Mouse (Mus musculus): Measurements from ENCODE around the gene Treml2. TPM values are rescaled to one million over a fixed set of nuclear protein-coding genes. Genes with fewer than 3 reads are reported as not detected.

Treml2 gene
- polyA plus RNA-seq, 1 experiment = 0.70 TPM

GRCm38 (mm10) chr17:48264662-48265061 lies 34.6 kb upstream of the Treml2 start:
- Histone ChIP-seq H3K4me1 (ENCODE audit: control insufficient read depth, insufficient read depth, low read length) (no peaks in the 10 kb centered on the region), H3K36me3 (ENCODE audit: control insufficient read depth, insufficient read depth, low read length, poor library complexity, severe bottlenecking) (no peaks in the 10 kb centered on the region), H3K9ac (ENCODE audit: low read depth, poor library complexity, severe bottlenecking) (no peak overlapping the region), H3K4me3 (ENCODE audit: low read depth, low read length) (no peak overlapping the region), H3K27me3 (ENCODE audit: control insufficient read depth, insufficient read depth, low read length, poor library complexity, severe bottlenecking) (no peaks in the 10 kb centered on the region), H3K9me3 (replicated peaks; ENCODE audit: control insufficient read depth, insufficient read depth, low read length, poor library complexity, severe bottlenecking) (no peaks in the 10 kb centered on the region), H3K27ac (ENCODE audit: insufficient read depth, low read length) (no peak overlapping the region)
- TF ChIP-seq POLR2A (IDR thresholded peaks at IDR 0.05; ENCODE audit: insufficient read depth, low read length) (no peak), EP300 (IDR thresholded peaks at IDR 0.05; ENCODE audit: insufficient read depth, low read depth, low read length) (no peak)

- no peak overlapping the region for H3K9ac ChIP-seq (ENCODE audit: low read depth, poor library complexity, severe bottlenecking)
- no peaks in the 10 kb centered on the region for H3K36me3 ChIP-seq (ENCODE audit: control insufficient read depth, insufficient read depth, low read length, poor library complexity, severe bottlenecking)
- H3K9me3 ChIP-seq (replicated peaks; ENCODE audit: control insufficient read depth, insufficient read depth, low read length, poor library complexity, severe bottlenecking) = no peaks in the 10 kb centered on the region
- no peaks in the 10 kb centered on the region for H3K4me1 ChIP-seq (ENCODE audit: control insufficient read depth, insufficient read depth, low read length)
- H3K27me3 ChIP-seq (ENCODE audit: control insufficient read depth, insufficient read depth, low read length, poor library complexity, severe bottlenecking) = no peaks in the 10 kb centered on the region
- no peak overlapping the region for H3K4me3 ChIP-seq (ENCODE audit: low read depth, low read length)
- H3K27ac ChIP-seq (ENCODE audit: insufficient read depth, low read length) = no peak overlapping the region
- no peak for TF ChIP-seq CTCF (IDR thresholded peaks at IDR 0.05; ENCODE audit: low read depth, low read length)
Measured at GRCm38 (mm10) chr17:48266138-48266537, 33.2 kb upstream of the Treml2 start.

- Histone ChIP-seq H3K27ac (ENCODE audit: insufficient read depth, low read length) (no peak overlapping the region), H3K9ac (ENCODE audit: low read depth, poor library complexity, severe bottlenecking) (no peak overlapping the region), H3K36me3 (ENCODE audit: control insufficient read depth, insufficient read depth, low read length, poor library complexity, severe bottlenecking) (no peaks in the 10 kb centered on the region), H3K4me1 (ENCODE audit: control insufficient read depth, insufficient read depth, low read length) (no peaks in the 10 kb centered on the region), H3K27me3 (ENCODE audit: control insufficient read depth, insufficient read depth, low read length, poor library complexity, severe bottlenecking) (no peaks in the 10 kb centered on the region), H3K9me3 (replicated peaks; ENCODE audit: control insufficient read depth, insufficient read depth, low read length, poor library complexity, severe bottlenecking) (no peaks in the 10 kb centered on the region), H3K4me3 (ENCODE audit: low read depth, low read length) (no peak overlapping the region)
- TF ChIP-seq EP300 (IDR thresholded peaks at IDR 0.05; ENCODE audit: insufficient read depth, low read depth, low read length) (no peak), CTCF (IDR thresholded peaks at IDR 0.05; ENCODE audit: low read depth, low read length) (no peak)
Measured at GRCm38 (mm10) chr17:48266610-48267304, 32.5 kb upstream of the Treml2 start.

GRCm38 (mm10) chr17:48267591-48267990 lies 31.7 kb upstream of the Treml2 start:
- Histone ChIP-seq H3K27me3 (ENCODE audit: control insufficient read depth, insufficient read depth, low read length, poor library complexity, severe bottlenecking) (no peaks in the 10 kb centered on the region), H3K36me3 (ENCODE audit: control insufficient read depth, insufficient read depth, low read length, poor library complexity, severe bottlenecking) (no peaks in the 10 kb centered on the region), H3K4me3 (ENCODE audit: low read depth, low read length) (no peak overlapping the region), H3K9ac (ENCODE audit: low read depth, poor library complexity, severe bottlenecking) (no peak overlapping the region), H3K4me1 (ENCODE audit: control insufficient read depth, insufficient read depth, low read length) (no peaks in the 10 kb centered on the region), H3K9me3 (replicated peaks; ENCODE audit: control insufficient read depth, insufficient read depth, low read length, poor library complexity, severe bottlenecking) (no peaks in the 10 kb centered on the region), H3K27ac (ENCODE audit: insufficient read depth, low read length) (no peak overlapping the region)
- no peak for TF ChIP-seq CTCF (IDR thresholded peaks at IDR 0.05; ENCODE audit: low read depth, low read length)
- TF ChIP-seq EP300 (IDR thresholded peaks at IDR 0.05; ENCODE audit: insufficient read depth, low read depth, low read length) = no peak
- no peak for TF ChIP-seq POLR2A (IDR thresholded peaks at IDR 0.05; ENCODE audit: insufficient read depth, low read length)

GRCm38 (mm10) chr17:48268276-48268675 lies 31.0 kb upstream of the Treml2 start:
- no peak overlapping the region for H3K4me3 ChIP-seq (ENCODE audit: low read depth, low read length)
- no peaks in the 10 kb centered on the region for H3K4me1 ChIP-seq (ENCODE audit: control insufficient read depth, insufficient read depth, low read length)
- TF ChIP-seq CTCF (IDR thresholded peaks at IDR 0.05; ENCODE audit: low read depth, low read length) = no peak
- no peak overlapping the region for H3K27ac ChIP-seq (ENCODE audit: insufficient read depth, low read length)
- H3K9me3 ChIP-seq (replicated peaks; ENCODE audit: control insufficient read depth, insufficient read depth, low read length, poor library complexity, severe bottlenecking) = no peaks in the 10 kb centered on the region
- no peaks in the 10 kb centered on the region for H3K27me3 ChIP-seq (ENCODE audit: control insufficient read depth, insufficient read depth, low read length, poor library complexity, severe bottlenecking)
- no peaks in the 10 kb centered on the region for H3K36me3 ChIP-seq (ENCODE audit: control insufficient read depth, insufficient read depth, low read length, poor library complexity, severe bottlenecking)
- no peak overlapping the region for H3K9ac ChIP-seq (ENCODE audit: low read depth, poor library complexity, severe bottlenecking)

GRCm38 (mm10) chr17:48269833-48270232 lies 29.5 kb upstream of the Treml2 start:
- H3K27ac ChIP-seq (ENCODE audit: insufficient read depth, low read length) = no peak overlapping the region
- H3K36me3 ChIP-seq (ENCODE audit: control insufficient read depth, insufficient read depth, low read length, poor library complexity, severe bottlenecking) = no peaks in the 10 kb centered on the region
- no peak for TF ChIP-seq EP300 (IDR thresholded peaks at IDR 0.05; ENCODE audit: insufficient read depth, low read depth, low read length)
- TF ChIP-seq POLR2A (IDR thresholded peaks at IDR 0.05; ENCODE audit: insufficient read depth, low read length) = no peak
- TF ChIP-seq CTCF (IDR thresholded peaks at IDR 0.05; ENCODE audit: low read depth, low read length) = no peak
- H3K27me3 ChIP-seq (ENCODE audit: control insufficient read depth, insufficient read depth, low read length, poor library complexity, severe bottlenecking) = no peaks in the 10 kb centered on the region
- no peak overlapping the region for H3K4me3 ChIP-seq (ENCODE audit: low read depth, low read length)
- H3K9me3 ChIP-seq (replicated peaks; ENCODE audit: control insufficient read depth, insufficient read depth, low read length, poor library complexity, severe bottlenecking) = no peaks in the 10 kb centered on the region
- no peaks in the 10 kb centered on the region for H3K4me1 ChIP-seq (ENCODE audit: control insufficient read depth, insufficient read depth, low read length)
- H3K9ac ChIP-seq (ENCODE audit: low read depth, poor library complexity, severe bottlenecking) = no peak overlapping the region
